Mouse (Mus musculus) G1E (cell line): ENCODE measurements around the gene Mllt3.
"Not testable (repeated sequence)": the region's sequence is repeated elsewhere in the genome, so short reads cannot be mapped to it uniquely, and the experiment has no call there.

ENCODE experiments used
- GATA1 ChIP-seq: IDR thresholded peaks from 2 replicates; pipeline ENCODE4 v1.6.1; 2012; ENCODE audit warnings: borderline replicate concordance, low read length, inconsistent platforms, mixed read lengths
- GATA2 ChIP-seq: IDR thresholded peaks from 2 replicates; pipeline ENCODE4 v1.6.1; 2012; ENCODE audit warnings: low read depth, low read length, inconsistent platforms, borderline replicate concordance
- TAL1 ChIP-seq: conservative IDR thresholded peaks from 2 replicates; pipeline ENCODE4 v1.6.1; 2012; ENCODE audit warnings: low read depth, low read length, inconsistent platforms, mixed read lengths

DNA sequence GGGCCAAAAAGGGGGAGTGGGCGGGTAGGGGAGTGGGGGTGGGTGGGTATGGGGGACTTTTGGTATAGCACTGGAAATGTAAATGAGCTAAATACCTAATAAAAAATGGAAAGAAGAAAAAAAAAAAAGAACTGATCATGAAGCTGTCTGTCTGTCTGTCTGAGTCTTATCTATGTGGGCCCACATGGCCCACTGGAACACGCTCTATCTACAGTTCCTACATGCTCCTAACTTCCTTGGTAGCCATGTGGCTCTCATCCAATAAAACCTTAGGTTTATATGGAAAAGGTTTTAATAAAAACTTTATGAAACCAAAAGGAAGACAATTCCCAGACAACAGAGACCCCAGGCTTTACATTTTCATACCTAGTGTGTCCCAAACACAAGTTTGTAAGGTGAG, 68.3 kb downstream of the Mllt3 start:
- TF ChIP-seq GATA2, GATA1: not testable (repeated sequence)
- 0 out of 2 replicates have a peak, but pooled peaks have one; percentile 10 for TF ChIP-seq TAL1
